Mouse (Mus musculus): ENCODE results near the gene Tfap2b. TPM values are rescaled to one million over a fixed set of nuclear protein-coding genes. Genes with fewer than 3 reads are reported as not detected.
A peak's percentile ranks its signal among the peaks of the same experiment; 100 is the strongest.

The Tfap2b gene
- total RNA-seq, 2 experiments from 2014 or later = 0.12 to 0.48 TPM

GRCm38 (mm10) chr1:19231574-19232080 is 22.9 kb downstream of the Tfap2b start:
- DNase-seq (ENCODE audit: low spot score in 2 of 2) = no peak

GRCm38 (mm10) chr1:19232743-19233142 is 24.0 kb downstream of the Tfap2b start:
- no peak for DNase-seq (ENCODE audit: low spot score in 2 of 2)

GRCm38 (mm10) chr1:19233857-19234256 is 25.1 kb downstream of the Tfap2b start:
- DNase-seq (ENCODE audit: low spot score in 2 of 2) = no peak

- no peak for DNase-seq (ENCODE audit: low spot score in 2 of 2)
Measured at GRCm38 (mm10) chr1:19234432-19235205, 25.9 kb downstream of the Tfap2b start.

- no peak for DNase-seq (ENCODE audit: low spot score in 2 of 2)
Measured at GRCm38 (mm10) chr1:19236051-19236450, 27.3 kb downstream of the Tfap2b start.

- DNase-seq (ENCODE audit: low spot score in 2 of 2) = no peak
Measured at GRCm38 (mm10) chr1:19236591-19236990, 27.9 kb downstream of the Tfap2b start.

GRCm38 (mm10) chr1:19237061-19237460 is 28.3 kb downstream of the Tfap2b start:
- no peak for DNase-seq (ENCODE audit: low spot score in 2 of 2)

- DNase-seq (ENCODE audit: low spot score in 2 of 2) = no peak
Measured at GRCm38 (mm10) chr1:19237721-19238410, 29.2 kb downstream of the Tfap2b start.

- DNase-seq (ENCODE audit: low spot score in 2 of 2) = no peak
Measured at GRCm38 (mm10) chr1:19240054-19240453, 31.3 kb downstream of the Tfap2b start.

GRCm38 (mm10) chr1:19241316-19241715 is 32.6 kb downstream of the Tfap2b start:
- DNase-seq (ENCODE audit: low spot score in 2 of 2) = no peak

GRCm38 (mm10) chr1:19242021-19242420 is 33.3 kb downstream of the Tfap2b start:
- DNase-seq (ENCODE audit: low spot score in 2 of 2) = no peak

GRCm38 (mm10) chr1:19245032-19245431 is 36.3 kb downstream of the Tfap2b start:
- peak in 1 of 2 experiments; percentile 60 for DNase-seq (ENCODE audit: low spot score in 2 of 2)

GRCm38 (mm10) chr1:19251286-19251685 is 42.6 kb downstream of the Tfap2b start:
- no peak for DNase-seq (ENCODE audit: low spot score in 2 of 2)

- no peak for DNase-seq (ENCODE audit: low spot score in 2 of 2)
Measured at GRCm38 (mm10) chr1:19269596-19269995, 60.9 kb downstream of the Tfap2b start.

Other genes with a start within 250 kb of the Tfap2b start
- gene Tfap2d, start 105.9 kb upstream of the Tfap2b start, total RNA-seq (2021) = under 1 TPM in 1 of 2 experiments, not detected in 1; 0.35 TPM